Mouse (Mus musculus): ENCODE measurements around the gene Pde7b.

Gene Pde7b

GRCm38 (mm10) chr10:20636381-20636780 lies 88.5 kb downstream of the Pde7b start:
- no peak for DNase-seq

GRCm38 (mm10) chr10:20633085-20633415 lies 91.8 kb downstream of the Pde7b start:
- no peak for DNase-seq

GRCm38 (mm10) chr10:20632256-20633084 lies 92.4 kb downstream of the Pde7b start:
- no peak for DNase-seq

GRCm38 (mm10) chr10:20630122-20630521 lies 94.8 kb downstream of the Pde7b start:
- no peak for DNase-seq

- DNase-seq: no peak
Measured at GRCm38 (mm10) chr10:20625702-20626375, 99.0 kb downstream of the Pde7b start.

GRCm38 (mm10) chr10:20621661-20622454 lies 103.0 kb downstream of the Pde7b start:
- DNase-seq: no peak

GRCm38 (mm10) chr10:20606007-20606406 lies 118.9 kb downstream of the Pde7b start:
- no peak for DNase-seq

- no peak for DNase-seq
Measured at GRCm38 (mm10) chr10:20595107-20595810, 129.6 kb downstream of the Pde7b start.

- no peak for DNase-seq
Measured at GRCm38 (mm10) chr10:20594015-20594414, 130.9 kb downstream of the Pde7b start.

GRCm38 (mm10) chr10:20590100-20590499 lies 134.8 kb downstream of the Pde7b start:
- DNase-seq: no peak

- peak; percentile 53 for DNase-seq
Measured at GRCm38 (mm10) chr10:20585959-20586358, 138.9 kb downstream of the Pde7b start.

GRCm38 (mm10) chr10:20575002-20575401 lies 149.9 kb downstream of the Pde7b start:
- no peak for DNase-seq

- no peak for DNase-seq
Measured at GRCm38 (mm10) chr10:20574414-20574813, 150.5 kb downstream of the Pde7b start.

- DNase-seq: no peak
Measured at GRCm38 (mm10) chr10:20571521-20571920, 153.4 kb downstream of the Pde7b start.

- no peak for DNase-seq
Measured at GRCm38 (mm10) chr10:20568630-20569029, 156.2 kb downstream of the Pde7b start.

- no peak for DNase-seq
Measured at GRCm38 (mm10) chr10:20567684-20568236, 157.1 kb downstream of the Pde7b start.

- DNase-seq: no peak
Measured at GRCm38 (mm10) chr10:20556477-20556876, 168.4 kb downstream of the Pde7b start.

- DNase-seq: no peak
Measured at GRCm38 (mm10) chr10:20551341-20551740, 173.5 kb downstream of the Pde7b start.

GRCm38 (mm10) chr10:20550771-20551170 lies 174.1 kb downstream of the Pde7b start:
- DNase-seq: no peak

GRCm38 (mm10) chr10:20550161-20550560 lies 174.7 kb downstream of the Pde7b start:
- no peak for DNase-seq

GRCm38 (mm10) chr10:20548833-20549710 lies 175.8 kb downstream of the Pde7b start:
- no peak for DNase-seq

Data from right cerebral cortex, adult 18-20 months (tissue).